Mouse (Mus musculus) olfactory bulb, adult 2 months (tissue): Measurements from ENCODE around the gene Vill.

Experiments
- CTCF ChIP-seq: fragments of 200-500 bp; IDR thresholded peaks from 2 replicates; pipeline ENCODE4 v1.5.1; 2012; ENCODE audit warnings: low read depth, mild to moderate bottlenecking, low read length, moderate library complexity; ENCODE audit not compliant: insufficient read depth
- POLR2A ChIP-seq: fragments of 200-500 bp; IDR thresholded peaks from 2 replicates; pipeline ENCODE4 v1.6.1; 2012; ENCODE audit warnings: mild to moderate bottlenecking, low read depth, low read length, moderate library complexity; ENCODE audit not compliant: insufficient read depth

DNA sequence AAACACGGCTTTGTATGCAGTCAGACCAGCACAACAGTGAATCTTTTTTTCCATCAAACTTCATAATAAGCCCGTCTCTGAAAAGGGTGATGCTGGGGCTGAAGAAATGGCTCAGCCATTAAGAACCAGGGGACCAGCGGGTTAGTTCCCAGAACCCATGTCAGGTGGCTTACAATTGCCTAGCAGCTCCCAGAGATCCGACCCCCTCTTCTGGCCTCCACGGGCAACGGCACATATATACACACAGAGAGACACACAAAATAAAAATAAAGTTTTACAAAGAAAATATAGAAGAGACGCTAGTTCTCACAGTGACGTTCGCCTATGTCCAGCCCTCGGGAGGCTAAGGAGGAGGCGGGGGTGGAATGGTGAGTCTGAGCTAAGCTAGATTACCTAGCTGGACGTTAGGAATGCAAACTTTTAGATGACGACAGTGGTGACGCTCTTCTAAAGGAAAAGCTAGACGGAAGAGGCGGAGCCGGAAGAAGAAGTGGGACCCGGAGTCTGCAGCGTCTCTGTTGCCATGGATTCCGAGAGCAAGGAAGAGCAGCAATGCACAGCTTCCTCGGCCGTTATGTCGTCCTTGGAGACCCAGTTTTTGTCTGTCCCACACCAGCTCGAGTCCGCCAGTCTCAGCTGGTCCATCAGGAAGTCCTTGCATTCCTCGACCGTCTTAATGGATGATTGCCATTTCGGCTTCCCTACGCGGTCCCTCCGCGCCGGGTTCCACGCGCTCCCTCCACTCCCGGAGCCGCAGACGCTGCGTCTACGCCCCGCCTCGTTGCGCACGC is 49.6 kb downstream of the Vill start, which contains the start of gene Dlec1:
- TF ChIP-seq CTCF (no peak), POLR2A (peak; percentile 26; the same call in 1 of the 2 replicates)
